Mouse (Mus musculus) ovary, postnatal 10 days (tissue): ENCODE measurements around the gene Tceal6.
"Not testable (repeated sequence)": the region's sequence is repeated elsewhere in the genome, so short reads cannot be mapped to it uniquely, and the experiment has no call there.

Experiments used
- DNase-seq: peaks from one replicate; pipeline ENCODE4 v3.0.0; 2022; ENCODE audit warnings: low spot score

Tceal6 gene

GRCm38 (mm10) chrX:135210436-135211221 lies at the start of gene Tceal6:
TSS of gene Tceal6 (minus strand) at chrX:135210687.
- DNase-seq, result no peak

GRCm38 (mm10) chrX:135209773-135210435 lies 583 bp downstream of the Tceal6 start:
- DNase-seq, result not testable (repeated sequence)

GRCm38 (mm10) chrX:135189924-135190323 lies 20.6 kb downstream of the Tceal6 start:
- DNase-seq, result not testable (repeated sequence)

- DNase-seq, result not testable (repeated sequence)
Measured at GRCm38 (mm10) chrX:135188661-135189060, 21.8 kb downstream of the Tceal6 start.

GRCm38 (mm10) chrX:135177532-135177931 lies 33.0 kb downstream of the Tceal6 start, which contains the start of gene Gm15023:
TSS of gene Gm15023 (minus strand) at chrX:135177632.
- not testable (repeated sequence) for DNase-seq
